ENCODE assay signal across 23 mouse cellular contexts in genomic region chr12:34402065-34402464, GRCm38 (mm10).
DNase-seq lines count a peak whose midpoint lies in the region; ATAC-seq and TF ChIP-seq lines count a peak whose summit lies in the region.
"Had no signal": no experiment of that assay in that cellular context is flagged by ENCODE, and none has a peak within 500 bp of the region (broad histone marks: within the 10 kb centered on the region; RNA-seq: fewer than 3 reads in every experiment).

No protein-coding gene starts in this region.

- no peak for ATAC-seq in intestine, embryonic 16.5 days
- ATAC-seq: activated CD4-positive, CD25-positive, alpha-beta regulatory T cell, adult 4 months; CD4-positive, CD25-positive, alpha-beta regulatory T cell, adult 4 months; Patski had no signal

- TF ChIP-seq RAD21 in CH12.LX (IDR thresholded peaks at IDR 0.05; ENCODE audit: low read depth, low read length) = no peak
- TF ChIP-seq RAD21 in MEL (IDR thresholded peaks at IDR 0.05; ENCODE audit: low read depth, low read length) = no peak

- no peak for TF ChIP-seq POLR2A in CH12.LX (IDR thresholded peaks at IDR 0.05; ENCODE audit: low read depth, low read length)
- no peak for TF ChIP-seq POLR2A in MEL (IDR thresholded peaks at IDR 0.05; ENCODE audit: control insufficient read depth in 1 of 2, insufficient read depth in 1 of 2, low read depth in 1 of 2, low read length in 2 of 2, poor library complexity in 1 of 2)
- TF ChIP-seq POLR2A in lung, adult 2 months (IDR thresholded peaks at IDR 0.05; ENCODE audit: borderline replicate concordance, extremely low read depth, low read depth, low read length) = no peak

- H3K36me3 ChIP-seq in CH12.LX (replicated peaks in 1 of 2; ENCODE audit: control insufficient read depth in 1 of 2, insufficient read depth in 1 of 2, low read length in 1 of 2) = no peaks in the 10 kb centered on the region
- H3K36me3 ChIP-seq in ES-E14 (ENCODE audit: control insufficient read depth, insufficient read depth, low read length, poor library complexity, severe bottlenecking) = no peaks in the 10 kb centered on the region
- no peaks in the 10 kb centered on the region for H3K36me3 ChIP-seq in MEL (ENCODE audit: control insufficient read depth in 1 of 2, insufficient read depth in 2 of 2, low read length in 2 of 2)
- H3K36me3 ChIP-seq in intestine, embryonic 16.5 days (ENCODE audit: control insufficient read depth, insufficient read depth, low read length) = no peaks in the 10 kb centered on the region
- H3K36me3 ChIP-seq: G1E had no signal

- TF ChIP-seq EP300 in CH12.LX (IDR thresholded peaks at IDR 0.05; ENCODE audit: low read length) (no peak), MEL (IDR thresholded peaks at IDR 0.05; ENCODE audit: low read depth in 1 of 2, low read length in 2 of 2) (no peak)

- no peaks in the 10 kb centered on the region for H3K4me1 ChIP-seq in CH12.LX (ENCODE audit: control insufficient read depth in 1 of 2, insufficient read depth in 2 of 2)
- no peaks in the 10 kb centered on the region for H3K4me1 ChIP-seq in ES-E14 (ENCODE audit: control insufficient read depth in 2 of 2, insufficient read depth in 2 of 2, low read length in 2 of 2, poor library complexity in 1 of 2)
- no peaks in the 10 kb centered on the region for H3K4me1 ChIP-seq in MEL (ENCODE audit: control insufficient read depth in 1 of 2, insufficient read depth in 2 of 2, low read length in 2 of 2)
- H3K4me1 ChIP-seq in lung, adult 2 months (ENCODE audit: control insufficient read depth, insufficient read depth, low read length) = no peaks in the 10 kb centered on the region
- no peaks in the 10 kb centered on the region for H3K4me1 ChIP-seq in intestine, embryonic 16.5 days (ENCODE audit: control insufficient read depth, insufficient read depth, low read length)

- WGBS in lung, adult 2 months = 95% methylated on average over 7 of the region's 7 CpGs
- whole genome bisulfite sequencing in intestine, embryonic 16.5 days = 91% methylated on average over 7 of the region's 7 CpGs

- H3K4me3 ChIP-seq in CH12.LX (replicated peaks in 1 of 3; ENCODE audit: low read depth in 2 of 3, low read length in 2 of 3, poor library complexity in 1 of 3) (no peak overlapping the region), ES-E14 (ENCODE audit: insufficient read depth in 1 of 2, low read depth in 1 of 2, low read length in 2 of 2, poor library complexity in 1 of 2, severe bottlenecking in 1 of 2) (no peak overlapping the region), MEL (ENCODE audit: control insufficient read depth in 1 of 2, insufficient read depth in 1 of 2, low read depth in 2 of 2, low read length in 2 of 2) (no peak overlapping the region)
- H3K4me3 ChIP-seq in lung, adult 2 months (replicated peaks; ENCODE audit: extremely low read depth, low read depth, low read length) = no peak overlapping the region
- H3K4me3 ChIP-seq in intestine, embryonic 16.5 days (ENCODE audit: low read length) = no peak overlapping the region

- H3K79me2 ChIP-seq in CH12.LX (replicated peaks; ENCODE audit: control insufficient read depth, extremely low read depth, insufficient read depth, poor library complexity, severe bottlenecking) = no peaks in the 10 kb centered on the region
- no peaks in the 10 kb centered on the region for H3K79me2 ChIP-seq in MEL (ENCODE audit: control insufficient read depth, insufficient read depth, low read length, poor library complexity)

- TF ChIP-seq CTCF in CH12.LX (conservative IDR thresholded peaks at IDR 0.05 in 1 of 2, IDR thresholded peaks at IDR 0.05 in 1 of 2; ENCODE audit: low read depth in 2 of 2, low read length in 2 of 2) (no peak), MEL (IDR thresholded peaks at IDR 0.05 in 2 of 3, conservative IDR thresholded peaks at IDR 0.05 in 1 of 3; ENCODE audit: control insufficient read depth in 1 of 3, insufficient read depth in 1 of 3, low read depth in 2 of 3, low read length in 3 of 3, poor library complexity in 1 of 3, severe bottlenecking in 1 of 3) (no peak)
- no peak for TF ChIP-seq CTCF in lung, adult 2 months (IDR thresholded peaks at IDR 0.05; ENCODE audit: insufficient read depth, low read length)

- DNase-seq in CH12.LX (ENCODE audit: extremely low read depth) (no peak), ES-E14 (ENCODE audit: low read depth, low spot score) (no peak), MEL (ENCODE audit: low read depth, low spot score) (no peak), liver (no peak)
- no peak for DNase-seq in lung, adult 2 months
- DNase-seq: adrenal gland, adult 2 months; adrenal gland, adult 8-10 months; adrenal gland, postnatal 10 days; adrenal gland, postnatal 14 days; adrenal gland, postnatal 25 days; adrenal gland, postnatal 36 days; B cell, adult 2 months; cerebellum, adult 11 months; cerebellum, adult 11-12 months; cerebellum, adult 18-20 months; cerebellum, adult 2 months; cerebellum, adult 8-10 months; cerebellum, adult 9-10 months had no signal

- in situ Hi-C loops in CH12.LX (cut with MboI; ENCODE audit: low pct_ligation_motif_present, low pct_unique_long_range_greater_than_20kb, low sequenced_read_pairs) = no loop called here
- in situ Hi-C loops in ES-E14 (cut with MboI; ENCODE audit: low sequenced_read_pairs in 2 of 2, unreplicated experiment in 2 of 2) = no loop called here

- dilution Hi-C loops in CH12.LX (cut with MboI; ENCODE audit: extremely low pct_ligation_motif_present, extremely low pct_unique_long_range_greater_than_20kb, low sequenced_read_pairs) = no loop called here

- H3K27ac ChIP-seq in CH12.LX (ENCODE audit: insufficient read depth, low read depth) (no peak overlapping the region), ES-E14 (ENCODE audit: insufficient read depth, low read depth, low read length, poor library complexity, severe bottlenecking) (no peak overlapping the region), MEL (ENCODE audit: control insufficient read depth, low read depth, low read length) (no peak overlapping the region)
- H3K27ac ChIP-seq in intestine, embryonic 16.5 days (ENCODE audit: low read length) = no peak overlapping the region

- H3K9ac ChIP-seq in CH12.LX (ENCODE audit: insufficient read depth, low read depth) (no peak overlapping the region), ES-E14 (ENCODE audit: insufficient read depth, low read depth, low read length, poor library complexity, severe bottlenecking) (no peak overlapping the region), MEL (ENCODE audit: control insufficient read depth, low read depth, low read length, poor library complexity, severe bottlenecking) (no peak overlapping the region)
- no peak overlapping the region for H3K9ac ChIP-seq in intestine, embryonic 16.5 days (ENCODE audit: low read depth, low read length)

- H3K27me3 ChIP-seq in CH12.LX (replicated peaks) (no peaks in the 10 kb centered on the region), MEL (ENCODE audit: control insufficient read depth in 1 of 2, insufficient read depth in 2 of 2, low read length in 2 of 2) (no peaks in the 10 kb centered on the region)
- H3K27me3 ChIP-seq in intestine, embryonic 16.5 days (replicated peaks; ENCODE audit: control insufficient read depth, insufficient read depth, low read length) = no peaks in the 10 kb centered on the region

- H3K9me3 ChIP-seq in CH12.LX (replicated peaks; ENCODE audit: low read length) (no peaks in the 10 kb centered on the region), ES-E14 (ENCODE audit: control insufficient read depth, insufficient read depth, low read depth, low read length) (no peaks in the 10 kb centered on the region), MEL (replicated peaks; ENCODE audit: insufficient read depth, low read length) (no peaks in the 10 kb centered on the region)
- H3K9me3 ChIP-seq in intestine, embryonic 16.5 days (ENCODE audit: control insufficient read depth, low read length) = no peaks in the 10 kb centered on the region

- no peak overlapping the region for H3K4me2 ChIP-seq in CH12.LX (ENCODE audit: insufficient read depth, low read depth, poor library complexity, severe bottlenecking)
- no peak overlapping the region for H3K4me2 ChIP-seq in intestine, embryonic 16.5 days (ENCODE audit: low read depth, low read length)

TF ChIP-seq in CH12.LX, 34 proteins besides CTCF, POLR2A, EP300 and RAD21:
- TF ChIP-seq JUND (conservative IDR thresholded peaks at IDR 0.05; ENCODE audit: low read depth, low read length) = no peak
- peak; percentile 99 for TF ChIP-seq MAFK (IDR thresholded peaks at IDR 0.05; ENCODE audit: insufficient replicate concordance, low read length)

TF ChIP-seq in ES-E14, 5 proteins besides CTCF, POLR2A, EP300 and RAD21:
- no peak for TF ChIP-seq HCFC1 (IDR thresholded peaks at IDR 0.05; ENCODE audit: borderline replicate concordance, insufficient read depth, low read length)
- TF ChIP-seq MAFK (IDR thresholded peaks at IDR 0.05; ENCODE audit: insufficient read depth, low read depth, low read length) = peak; percentile 97

TF ChIP-seq in MEL, 35 proteins besides CTCF, POLR2A, EP300 and RAD21:
- TF ChIP-seq MAFK (IDR thresholded peaks at IDR 0.05; ENCODE audit: borderline replicate concordance, low read depth, low read length) = peak; percentile 89
- TF ChIP-seq USF2 (IDR thresholded peaks at IDR 0.05; ENCODE audit: borderline replicate concordance in 1 of 2, insufficient read depth in 1 of 2, low read depth in 1 of 2, low read length in 2 of 2) = no peak

Comparison
In these comparisons a context has a peak if more than half of its experiments do, and no peak if none do; other contexts are left out.
1. Of the 35 proteins assayed by ChIP-seq in both MEL and CH12.LX: peak only in MEL: none; only in CH12.LX: none; in both: MAFK; in neither: 34.